Mouse (Mus musculus) left cerebral cortex, adult 8-10 months (tissue): ENCODE data around the gene Slc16a7. TPM values are rescaled to one million over a fixed set of nuclear protein-coding genes. Genes with fewer than 3 reads are reported as not detected.

Experiments
- DNase-seq, 2 experiments: peaks; one replicate each; pipeline ENCODE4 v3.0.0; 2022; ENCODE audit warnings: low spot score in 2 of 2
- total RNA-seq, 4 experiments: library from RNA; stranded (reverse); gene quantifications; 2 replicates each; pipeline ENCODE4 v1.2.4; 2022

Gene Slc16a7
- total RNA-seq, 4 experiments from 2014 or later = 43.8 to 54.6 (median 49.6) TPM

DNA sequence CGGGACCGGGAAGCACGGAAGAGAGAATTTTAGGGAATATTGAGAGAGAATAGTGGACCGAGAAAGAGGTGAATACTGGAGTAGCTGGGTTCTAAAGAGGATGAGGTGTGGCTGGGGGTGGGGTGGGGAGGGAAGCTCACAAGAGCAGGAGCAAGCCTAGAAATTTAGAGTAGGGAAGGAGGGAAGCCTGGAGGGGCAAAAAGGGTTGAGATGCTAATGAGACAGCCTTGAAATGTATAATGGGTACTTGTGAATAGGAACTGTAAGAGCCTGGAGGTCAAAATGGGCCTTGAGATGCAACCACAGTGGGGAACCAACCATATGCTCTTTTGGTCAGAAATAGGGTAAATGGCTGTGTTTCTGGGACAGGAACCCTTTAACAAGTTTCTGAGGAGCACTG is 203.9 kb downstream of the Slc16a7 start:
- no peak for DNase-seq

GRCm38 (mm10) chr10:125184146-125184545 is 205.1 kb downstream of the Slc16a7 start:
- DNase-seq = no peak

DNA sequence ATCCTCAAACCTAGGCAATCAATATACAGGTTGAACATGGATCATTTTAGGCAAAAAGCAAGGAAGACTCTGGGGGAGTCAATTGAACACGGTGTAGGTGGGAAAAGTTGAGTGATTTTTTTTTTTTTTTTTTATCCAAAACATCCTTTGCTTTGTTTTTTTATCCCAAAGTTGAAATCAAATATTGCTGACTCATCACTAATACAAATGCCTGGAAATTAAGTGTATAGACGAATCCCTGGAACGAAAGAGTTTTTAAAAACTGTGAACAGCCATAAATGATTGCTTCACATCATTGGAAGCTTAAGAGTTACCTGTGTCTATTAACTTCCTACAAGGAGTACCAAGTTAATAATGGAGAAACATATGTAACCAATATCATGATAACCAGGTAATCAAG is 206.7 kb downstream of the Slc16a7 start:
- no peak for DNase-seq

DNA sequence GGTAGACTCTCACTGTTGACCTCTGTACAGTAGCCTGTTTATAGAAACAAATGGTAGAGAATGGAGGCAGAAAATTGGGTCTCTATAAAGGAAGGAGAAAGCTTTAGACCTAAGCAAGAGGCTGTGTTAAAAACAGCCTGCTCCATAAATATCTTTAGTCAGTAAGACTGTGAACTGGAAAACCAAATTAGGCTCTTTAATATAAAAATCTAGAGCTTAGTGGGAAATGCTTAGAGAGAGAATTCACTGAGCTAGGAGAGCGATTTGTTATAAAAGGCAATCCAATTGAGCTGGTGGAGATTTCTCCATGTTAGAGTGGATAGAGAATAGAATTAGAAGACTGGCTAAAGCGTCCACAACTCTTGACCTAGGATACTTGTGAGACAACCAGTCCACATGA is 211.5 kb downstream of the Slc16a7 start:
- DNase-seq = no peak

DNA sequence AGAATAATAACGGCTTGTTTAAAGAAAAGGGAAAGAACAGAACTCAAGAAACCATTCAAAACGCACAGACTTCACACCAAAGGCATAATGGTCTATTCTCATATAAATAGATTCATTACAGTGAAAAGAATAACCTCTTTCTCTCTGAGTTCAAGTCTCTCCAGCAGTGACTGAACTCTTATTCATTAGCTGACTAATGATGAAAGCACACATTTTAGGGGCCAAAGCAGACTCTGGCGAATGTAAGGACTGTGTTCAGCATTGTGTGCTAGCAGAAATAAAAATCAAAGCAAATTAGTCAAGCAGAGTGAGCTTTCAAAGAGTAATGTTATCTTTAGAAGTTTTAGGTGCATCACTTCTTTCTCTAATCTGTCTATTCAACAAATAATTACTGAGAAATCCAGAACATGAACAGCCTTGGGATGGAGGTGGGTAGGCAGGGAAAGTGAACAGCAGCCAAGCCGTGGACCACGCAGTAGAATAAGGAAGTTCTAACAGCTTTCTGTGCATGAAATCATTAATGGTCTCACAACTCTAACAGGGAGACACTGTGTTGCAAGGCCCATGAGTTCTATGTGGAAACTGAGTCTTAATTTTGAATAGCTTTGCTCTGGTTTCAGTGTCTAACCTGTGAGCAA is 214.1 kb downstream of the Slc16a7 start:
- no peak for DNase-seq

- no peak for DNase-seq
Observed at GRCm38 (mm10) chr10:125171625-125172024, 217.6 kb downstream of the Slc16a7 start.

DNA sequence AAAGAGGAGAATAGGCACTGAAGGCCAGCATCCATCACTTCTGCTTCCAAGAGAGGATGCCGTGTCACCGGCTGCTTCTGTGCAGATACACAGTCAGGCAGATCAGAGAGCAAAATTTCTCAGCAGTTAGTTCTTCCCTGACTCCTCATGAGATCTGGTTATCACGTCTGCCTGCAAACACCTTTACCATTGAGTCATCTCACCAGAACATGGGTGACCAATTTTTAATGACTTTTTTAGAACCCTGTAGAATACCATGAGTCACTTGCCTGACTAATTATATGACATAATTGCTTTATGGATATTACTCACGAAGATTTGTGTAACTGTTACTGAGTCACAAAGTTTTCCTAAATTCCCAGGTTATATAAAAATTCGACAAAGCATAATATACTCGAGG is 218.1 kb downstream of the Slc16a7 start:
- DNase-seq = no peak
